Mouse (Mus musculus) small intestine, adult 2 months (tissue): ENCODE data around the gene Pla2g4b. TPM values are rescaled to one million over a fixed set of nuclear protein-coding genes. Genes with fewer than 3 reads are reported as not detected.

Source experiments
- H3K27ac ChIP-seq: fragments of 200-500 bp; 2 replicates; pipeline ENCODE4 v1.5.1; 2012; ENCODE audit warnings: low read depth, low read length, control low read depth, inconsistent platforms; ENCODE audit not compliant: insufficient read depth
- H3K27me3 ChIP-seq: fragments of 200-500 bp; 2 replicates; pipeline ENCODE4 v1.6.1; 2012; ENCODE audit warnings: mild to moderate bottlenecking, moderate library complexity, low read length, inconsistent platforms; ENCODE audit not compliant: control insufficient read depth, insufficient read depth
- H3K36me3 ChIP-seq: fragments of 200-500 bp; 2 replicates; pipeline ENCODE4 v1.6.1; 2012; ENCODE audit warnings: mild to moderate bottlenecking, low read length, control low read depth, inconsistent platforms; ENCODE audit not compliant: control insufficient read depth, insufficient read depth
- H3K4me1 ChIP-seq: fragments of 200-500 bp; 2 replicates; pipeline ENCODE4 v1.6.1; 2012; ENCODE audit warnings: low read length, inconsistent platforms, mixed read lengths; ENCODE audit not compliant: control insufficient read depth, insufficient read depth, insufficient read length
- H3K4me3 ChIP-seq: fragments of 200-500 bp; 2 replicates; pipeline ENCODE4 v1.5.1; 2012; ENCODE audit warnings: low read depth, mild to moderate bottlenecking, control low read depth, inconsistent platforms, low read length, moderate library complexity
- CTCF ChIP-seq: fragments of 200-500 bp; IDR thresholded peaks from 2 replicates; pipeline ENCODE4 v1.5.1; 2012; ENCODE audit warnings: low read depth, mild to moderate bottlenecking, control low read depth, inconsistent platforms, low read length, moderate library complexity, mixed read lengths; ENCODE audit not compliant: insufficient replicate concordance, insufficient read length; ENCODE audit errors: extremely low read depth
- POLR2A ChIP-seq: fragments of 200-500 bp; IDR thresholded peaks from 2 replicates; pipeline ENCODE4 v1.6.1; 2012; ENCODE audit warnings: low read depth, mild to moderate bottlenecking, control low read depth, inconsistent platforms, low read length, moderate library complexity
- WGBS: fragments of 180-500 bp; shearing (Covaris S2); methylation state at CpG from one replicate; pipeline ENCODE4 v1.1.7; 2018; 5-methylcytosine and 5-hydroxymethylcytosine counted together
- polyA plus RNA-seq: library from polyadenylated mRNA; depleted of rRNA; stranded (reverse); fragments of >200 nt; gene quantifications from 2 replicates; pipeline ENCODE4 v1.2.3, GENCODE M21; 2012

Pla2g4b gene
- polyA plus RNA-seq, 1 experiment = 3.3 TPM

DNA sequence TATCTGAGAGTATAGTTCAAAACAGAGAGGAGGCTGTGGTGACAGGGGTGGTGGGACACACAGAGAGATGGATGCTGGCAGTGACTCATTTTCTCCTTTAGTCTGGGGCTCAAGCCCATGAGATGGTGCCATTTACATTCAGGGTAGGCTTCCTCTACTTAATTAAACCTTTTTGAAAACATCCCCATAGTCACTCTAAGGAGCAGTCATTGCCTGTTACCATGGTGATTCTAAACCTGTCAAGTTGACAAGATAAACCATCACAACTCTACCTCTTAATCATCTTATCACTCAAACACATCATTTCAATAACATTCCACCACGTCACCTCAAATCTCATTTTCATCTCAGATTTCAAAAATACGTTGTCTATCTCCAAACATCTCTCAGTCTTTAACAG, 29.2 kb upstream of the Pla2g4b start:
- Histone ChIP-seq H3K27ac (no peak overlapping the region), H3K4me1 (no peaks in the 10 kb centered on the region), H3K27me3 (no peaks in the 10 kb centered on the region), H3K36me3 (no peaks in the 10 kb centered on the region; the same call in 1 of the 2 replicates), H3K4me3 (no peak overlapping the region)
- TF ChIP-seq POLR2A = no peak
- no peak for TF ChIP-seq CTCF
- WGBS = 92% methylated on average over 2 of the region's 2 CpGs

DNA sequence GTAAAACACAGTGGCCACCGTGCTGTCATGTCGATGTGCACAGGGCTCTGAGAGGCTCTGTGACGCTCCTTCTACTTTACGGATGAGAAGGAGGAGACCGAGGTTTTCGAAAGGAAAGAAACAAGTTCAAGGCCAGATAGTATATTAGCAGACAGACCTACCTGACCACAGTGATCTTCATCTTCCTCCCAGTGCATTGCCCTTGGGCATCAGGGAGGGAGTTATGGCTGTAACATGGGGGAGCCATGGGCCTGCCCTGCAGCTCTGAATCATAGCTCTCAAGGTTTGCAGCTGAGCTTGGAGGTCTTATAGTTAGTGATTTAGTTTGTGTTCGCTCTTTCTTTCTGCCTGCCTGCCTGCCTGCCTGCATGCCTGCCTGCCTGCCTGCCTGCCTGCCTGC, 26.5 kb upstream of the Pla2g4b start:
- 95% methylated on average over 7 of the region's 7 CpGs for WGBS
- no peak overlapping the region for H3K27ac ChIP-seq

DNA sequence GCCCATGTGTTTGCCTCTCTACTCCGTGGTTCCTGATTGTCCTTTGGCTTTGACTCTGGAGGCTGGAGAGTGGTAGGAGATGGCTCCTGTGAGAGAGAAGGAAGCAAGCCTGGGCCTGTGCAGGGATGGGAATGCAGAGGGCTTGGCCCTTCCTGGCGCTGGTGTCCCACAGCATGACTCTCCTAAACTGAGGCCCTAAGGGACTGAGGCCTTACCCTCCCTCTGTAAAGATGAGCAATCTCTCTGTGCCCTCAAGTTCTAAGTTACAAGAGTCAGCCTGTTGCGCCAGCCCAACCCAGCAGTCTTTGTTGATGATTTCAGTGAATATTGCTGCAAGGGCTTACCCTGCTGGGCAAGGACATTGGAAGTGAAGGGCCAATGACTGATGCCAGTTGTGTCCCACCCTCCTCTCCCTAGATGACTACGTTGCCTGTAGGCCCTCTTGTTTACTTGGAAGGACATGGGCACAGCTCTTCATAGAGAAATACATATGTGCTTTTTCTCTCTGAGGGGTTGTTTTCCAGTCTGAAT, 25.5 kb upstream of the Pla2g4b start:
- Histone ChIP-seq H3K27ac (no peak overlapping the region), H3K27me3 (no peaks in the 10 kb centered on the region), H3K36me3 (peaks cover 1% of the 10 kb centered on the region; the same call in 1 of the 2 replicates), H3K4me3 (no peak overlapping the region), H3K4me1 (no peaks in the 10 kb centered on the region)
- 76% methylated on average over 4 of the region's 4 CpGs for WGBS
- TF ChIP-seq POLR2A = no peak
- no peak for TF ChIP-seq CTCF

More for the DNA sequence above, 26.5 kb upstream of the Pla2g4b start:
- no peak for TF ChIP-seq CTCF
- no peak for TF ChIP-seq POLR2A
- no peaks in the 10 kb centered on the region for H3K36me3 ChIP-seq
- no peaks in the 10 kb centered on the region for H3K27me3 ChIP-seq
- H3K4me3 ChIP-seq = no peak overlapping the region
- H3K4me1 ChIP-seq = no peaks in the 10 kb centered on the region

DNA sequence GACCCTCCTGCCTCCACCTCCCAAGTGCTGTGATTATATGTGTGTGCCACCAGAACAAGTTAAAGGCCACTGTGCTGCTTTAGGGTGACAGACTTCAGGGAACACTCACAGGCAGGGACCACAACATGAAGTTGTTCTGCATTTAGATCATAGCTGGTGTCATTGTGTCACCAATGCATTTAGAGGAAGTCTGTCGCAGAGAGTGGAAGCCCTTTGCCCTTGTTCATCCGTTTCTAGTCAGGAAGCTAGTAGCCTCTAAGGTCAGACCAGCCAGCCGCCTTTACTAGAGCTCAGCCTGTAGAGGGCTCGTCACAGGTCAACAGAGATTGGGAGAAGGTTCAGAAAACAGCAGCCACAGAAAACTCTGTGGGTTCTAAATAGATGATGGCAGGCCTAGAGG, 24.5 kb upstream of the Pla2g4b start:
- WGBS = 59% methylated on average over 4 of the region's 4 CpGs
- Histone ChIP-seq H3K4me3 (no peak overlapping the region), H3K27me3 (no peaks in the 10 kb centered on the region), H3K27ac (no peak overlapping the region), H3K36me3 (peaks cover 6% of the 10 kb centered on the region; the same call in 1 of the 2 replicates), H3K4me1 (no peaks in the 10 kb centered on the region)
- TF ChIP-seq POLR2A = no peak
- TF ChIP-seq CTCF = no peak

DNA sequence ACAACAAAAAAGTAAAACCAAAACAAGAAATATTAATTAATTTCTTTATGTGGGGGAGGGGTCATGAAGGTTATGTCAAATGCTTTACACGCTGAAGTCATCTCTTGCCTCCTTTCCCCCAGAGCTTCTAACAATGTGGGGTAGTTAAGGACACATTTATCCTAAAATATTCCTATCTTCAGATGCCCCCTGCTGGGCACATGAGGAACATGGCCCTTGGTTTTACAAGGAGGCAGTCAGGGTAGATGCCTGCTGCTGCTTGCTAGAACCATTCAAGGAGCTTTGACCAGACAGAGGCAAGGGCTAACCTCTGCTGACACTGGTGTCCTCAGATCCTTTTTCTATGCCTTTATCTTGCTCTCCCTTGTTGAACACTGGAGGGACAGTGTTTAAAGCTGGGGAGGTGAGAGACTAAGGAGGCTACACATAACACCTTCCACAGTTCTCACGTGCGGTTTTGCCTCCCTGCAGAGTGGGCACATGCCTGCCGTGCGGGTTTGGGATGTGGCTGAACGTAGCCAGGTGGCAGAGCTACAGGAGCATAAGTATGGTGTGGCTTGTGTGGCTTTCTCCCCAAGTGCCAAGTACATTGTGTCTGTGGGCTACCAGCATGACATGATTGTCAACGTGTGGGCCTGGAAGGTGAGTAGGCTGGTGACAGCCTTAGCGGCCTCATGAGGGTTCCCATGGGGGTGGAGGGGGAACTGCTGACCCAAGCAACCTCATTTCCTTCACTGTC, 21.6 kb upstream of the Pla2g4b start:
- WGBS = 79% methylated on average over 8 of the region's 8 CpGs

DNA sequence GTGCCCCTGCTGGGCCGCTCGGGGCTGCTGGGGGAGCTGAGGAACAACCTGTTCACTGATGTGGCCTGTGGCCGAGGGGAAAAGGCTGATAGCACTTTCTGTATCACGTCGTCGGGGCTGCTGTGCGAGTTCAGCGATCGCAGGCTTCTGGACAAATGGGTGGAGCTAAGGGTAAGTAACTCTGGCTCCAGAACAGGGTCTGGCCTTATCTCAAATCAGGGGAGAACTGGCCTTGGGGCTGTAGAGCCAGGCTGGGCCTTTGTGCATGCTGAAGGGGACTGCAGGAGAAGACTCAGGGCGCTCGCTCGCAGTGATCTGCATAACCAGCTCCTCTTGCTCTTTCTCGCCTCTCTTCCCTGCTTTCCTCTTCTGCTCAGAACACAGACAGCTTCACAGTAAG, 20.3 kb upstream of the Pla2g4b start:
- TF ChIP-seq CTCF (no peak), POLR2A (no peak)
- Histone ChIP-seq H3K27ac (no peak overlapping the region), H3K27me3 (no peaks in the 10 kb centered on the region), H3K4me3 (no peak overlapping the region), H3K4me1 (no peaks in the 10 kb centered on the region), H3K36me3 (peaks cover 23% of the 10 kb centered on the region)
- 79% methylated on average over 13 of the region's 13 CpGs for WGBS

More for the DNA sequence above, 21.6 kb upstream of the Pla2g4b start:
- no peak for TF ChIP-seq POLR2A
- TF ChIP-seq CTCF = peak; percentile 51; the same call in 1 of the 2 replicates
- Histone ChIP-seq H3K4me1 (no peaks in the 10 kb centered on the region), H3K4me3 (no peak overlapping the region), H3K36me3 (peaks cover 15% of the 10 kb centered on the region), H3K27ac (no peak overlapping the region), H3K27me3 (no peaks in the 10 kb centered on the region)

DNA sequence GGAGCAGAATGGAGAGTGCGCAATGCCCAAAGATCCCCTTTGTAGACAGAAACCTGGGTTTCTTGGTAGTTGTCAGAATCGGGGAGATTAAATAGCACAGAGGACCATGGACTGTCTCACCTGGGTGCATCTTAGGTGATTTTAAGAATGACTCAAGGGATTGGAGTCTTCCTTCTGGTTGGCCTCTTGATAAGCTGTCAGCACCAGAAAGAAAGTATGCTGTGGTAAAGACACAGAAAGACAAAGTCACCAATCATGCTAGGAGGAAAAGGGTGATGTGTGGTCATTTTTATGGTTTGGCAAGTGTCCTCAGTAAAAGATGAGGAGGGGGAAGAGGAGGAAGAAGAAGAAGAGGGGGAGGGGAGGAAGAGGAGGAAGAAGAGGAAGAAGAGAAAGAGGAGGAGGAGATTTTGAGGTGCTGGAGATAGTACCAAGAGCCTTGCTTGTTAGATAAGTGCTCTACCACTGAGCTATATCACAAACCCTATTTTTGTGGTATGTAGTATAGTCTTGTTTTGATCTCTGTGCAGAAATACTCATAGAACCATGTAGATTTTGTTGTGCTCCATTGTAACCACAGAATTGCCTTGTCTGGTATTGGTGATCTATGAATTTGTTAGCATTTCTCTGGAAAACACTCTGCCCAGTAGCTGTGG, 19.3 kb upstream of the Pla2g4b start:
- H3K27me3 ChIP-seq = no peaks in the 10 kb centered on the region
- H3K36me3 ChIP-seq = peaks cover 25% of the 10 kb centered on the region
- H3K4me3 ChIP-seq = no peak overlapping the region
- 95% methylated on average over 2 of the region's 2 CpGs for WGBS
- TF ChIP-seq POLR2A = no peak
- TF ChIP-seq CTCF = no peak
- H3K27ac ChIP-seq = no peak overlapping the region
- H3K4me1 ChIP-seq = no peaks in the 10 kb centered on the region
